Mouse (Mus musculus) granulocyte monocyte progenitor cell, adult 5-6 weeks (primary cell): ENCODE results near the gene Nek3. TPM values are rescaled to one million over a fixed set of nuclear protein-coding genes. Genes with fewer than 3 reads are reported as not detected.

Source experiments
- ATAC-seq: replicated peaks from 2 replicates; pipeline ENCODE4 v1.8.0; 2016; ENCODE audit warnings: mild to moderate bottlenecking, moderate TSS enrichment, inconsistent platforms; ENCODE audit not compliant: poor library complexity, severe bottlenecking
- total RNA-seq, 2 experiments: library from RNA; stranded (forward) in 1 of 2; stranded (reverse) in 1 of 2; fragments of 200-712, 200-1000 nt in 1 of 2; fragments of >200 nt in 1 of 2; fragmentation: Nextera tagmentation in 1 of 2; gene quantifications; 2 replicates each; pipeline ENCODE4 v1.2.3; 2014 to 2017

The Nek3 gene
- total RNA-seq (2014; fragmentation: Nextera tagmentation) = 1.1 and 1.9 TPM in 2 replicates
- 3.1 and 7.2 TPM in 2 replicates for total RNA-seq (2017)

GRCm38 (mm10) chr8:22166080-22166603 is at the start of gene Nek3:
Gene Nek3, minus strand, starts transcription at chr8:22166435.
- ATAC-seq = peak; percentile 94

DNA sequence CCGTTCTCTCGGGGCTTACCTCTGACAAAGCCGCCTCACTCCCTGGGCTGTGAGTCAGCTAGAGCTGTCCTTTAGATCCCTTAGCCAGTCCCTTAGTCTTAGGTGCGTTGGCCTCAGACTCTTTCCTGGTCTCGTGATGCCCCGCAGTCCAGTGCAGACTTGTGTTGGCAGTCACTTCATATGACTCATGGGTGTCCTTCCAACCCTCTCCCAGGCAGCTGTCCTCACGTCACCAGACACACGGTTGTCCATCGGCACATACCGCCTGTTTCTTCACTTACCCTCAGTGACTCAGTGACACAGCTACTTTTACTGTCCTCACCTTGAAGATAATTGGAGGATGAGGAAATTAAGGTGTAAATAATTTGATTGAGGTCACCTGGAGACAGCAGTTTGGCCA is 48.6 kb upstream of the Nek3 start:
- no peak for ATAC-seq

- ATAC-seq = no peak
Observed at GRCm38 (mm10) chr8:22209012-22209411, 42.8 kb upstream of the Nek3 start.

DNA sequence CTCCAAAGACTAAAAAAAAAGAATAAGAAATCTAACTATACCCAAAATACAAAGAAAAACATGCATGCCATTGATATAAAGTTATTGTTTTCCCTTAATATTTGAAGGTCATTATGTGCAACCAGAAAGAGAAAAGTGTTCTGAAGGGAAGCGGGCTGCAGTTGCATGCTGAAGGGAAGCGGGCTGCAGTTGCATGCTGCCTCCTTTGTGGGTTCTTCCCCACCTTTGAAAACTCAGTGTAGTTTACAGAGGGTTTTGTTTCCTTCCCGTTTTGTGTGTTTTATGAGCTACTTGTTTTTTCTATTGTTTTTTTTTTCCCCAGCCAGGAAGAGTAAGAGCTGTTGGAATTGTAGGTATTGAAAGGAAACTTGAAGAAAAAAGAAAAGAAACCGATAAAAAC is 41.3 kb upstream of the Nek3 start:
- ATAC-seq = peak; percentile 81

- no peak; the same call in 1 of the 2 replicates for ATAC-seq
Observed at GRCm38 (mm10) chr8:22199481-22199880, 33.2 kb upstream of the Nek3 start.

DNA sequence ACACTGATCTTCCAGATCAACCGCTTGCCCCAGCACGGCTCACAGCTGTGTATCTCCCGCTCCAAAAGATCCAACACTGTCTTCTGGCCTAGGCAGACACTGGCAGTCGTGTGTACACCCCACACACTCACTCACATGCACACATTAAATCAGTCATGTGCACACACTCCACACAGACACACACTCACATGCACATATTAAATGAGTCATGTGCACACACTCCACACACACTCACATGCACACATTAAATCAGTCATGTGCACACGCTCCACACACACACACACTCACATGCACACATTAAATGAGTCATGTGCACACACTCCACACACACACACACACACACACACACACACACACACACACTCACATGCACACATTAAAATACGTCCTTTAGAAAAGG is 31.7 kb upstream of the Nek3 start:
- ATAC-seq = no peak

GRCm38 (mm10) chr8:22193432-22194010 is 27.3 kb upstream of the Nek3 start:
- peak; percentile 37; the same call in 1 of the 2 replicates for ATAC-seq

GRCm38 (mm10) chr8:22192660-22193431 is 26.6 kb upstream of the Nek3 start, which contains the start of gene Vps36:
Gene Vps36, plus strand, starts transcription at chr8:22192809.
- ATAC-seq = peak; percentile 91

DNA sequence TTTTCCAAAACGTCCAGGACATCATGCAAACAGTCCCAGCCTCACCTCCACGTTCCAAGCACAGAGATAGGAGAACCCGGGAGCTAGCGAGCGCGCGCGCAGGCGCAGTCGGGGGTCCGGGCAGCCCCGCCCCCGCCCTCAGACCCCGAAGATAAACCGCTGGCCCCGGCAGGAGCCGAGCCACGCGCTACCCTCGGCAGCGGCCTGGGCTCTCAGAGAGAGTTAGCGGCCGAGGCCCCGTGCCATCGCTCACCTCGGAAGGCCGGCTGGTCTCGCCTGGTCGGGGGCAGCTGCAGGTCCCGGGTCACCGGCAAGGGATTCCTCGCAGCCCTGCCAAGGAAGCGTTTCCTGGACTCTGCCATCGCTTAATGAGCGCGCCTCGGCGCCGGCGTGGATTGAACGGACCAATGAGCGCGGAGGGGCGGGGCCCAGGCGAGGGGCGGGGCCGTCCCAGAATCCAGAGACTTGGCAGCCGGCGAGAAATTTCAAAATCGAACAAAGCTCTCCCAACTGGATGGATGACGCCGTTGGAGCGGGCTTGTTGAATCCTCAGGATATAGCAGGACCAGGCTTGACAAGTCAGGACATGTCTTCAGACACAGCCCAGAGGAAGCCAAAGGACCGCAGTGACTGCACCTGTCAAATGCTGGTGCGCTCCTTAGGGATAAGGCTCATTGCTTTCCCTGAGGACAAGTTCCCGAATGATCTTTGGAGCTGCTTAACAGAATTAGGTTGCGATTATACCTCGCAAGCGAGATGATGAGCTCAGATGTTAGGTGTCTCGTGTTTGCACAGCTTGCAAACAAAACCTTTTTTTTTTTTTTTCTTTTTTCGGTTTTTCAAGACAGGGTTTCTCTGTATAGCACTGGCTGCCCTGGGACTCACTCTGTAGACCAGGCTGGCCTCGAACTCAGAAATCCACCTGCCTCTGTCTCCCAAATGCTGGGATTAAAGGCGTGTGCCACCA is 19.5 kb upstream of the Nek3 start, which contains the start of gene Ckap2:
TSS of gene Ckap2 (minus strand) at position 389 of the 967 bp plus-strand sequence.
- peak; percentile 93 for ATAC-seq

- peak; percentile 57 for ATAC-seq
Observed at GRCm38 (mm10) chr8:22184884-22185283, 18.6 kb upstream of the Nek3 start.

- no peak for ATAC-seq
Observed at GRCm38 (mm10) chr8:22175966-22176365, 9.7 kb upstream of the Nek3 start.

DNA sequence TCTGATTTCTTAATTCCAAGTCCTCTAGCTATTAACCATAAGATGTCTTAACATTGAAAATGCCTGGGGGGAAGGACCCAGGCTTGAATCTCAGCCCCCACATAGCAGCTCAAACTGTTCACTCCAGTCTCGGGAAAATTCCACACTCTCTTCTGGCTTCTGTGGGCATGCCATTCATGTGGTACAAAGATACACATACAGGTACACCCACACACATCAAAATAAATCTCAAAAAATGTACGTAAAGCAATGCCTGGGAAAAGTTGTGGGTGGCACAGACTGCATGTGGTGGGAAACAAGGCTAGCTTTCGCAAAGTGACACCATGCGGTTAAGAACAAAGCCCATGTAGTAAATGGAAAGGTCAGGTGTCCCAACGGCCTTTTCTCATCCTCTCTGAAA is 2.9 kb upstream of the Nek3 start:
- ATAC-seq = no peak

- peak; percentile 34 for ATAC-seq
Observed at GRCm38 (mm10) chr8:22165251-22166079, 770 bp downstream of the Nek3 start.

- ATAC-seq = no peak
Observed at GRCm38 (mm10) chr8:22164431-22164830, 1.8 kb downstream of the Nek3 start.

- ATAC-seq = no peak
Observed at GRCm38 (mm10) chr8:22162206-22162605, 4.0 kb downstream of the Nek3 start.

DNA sequence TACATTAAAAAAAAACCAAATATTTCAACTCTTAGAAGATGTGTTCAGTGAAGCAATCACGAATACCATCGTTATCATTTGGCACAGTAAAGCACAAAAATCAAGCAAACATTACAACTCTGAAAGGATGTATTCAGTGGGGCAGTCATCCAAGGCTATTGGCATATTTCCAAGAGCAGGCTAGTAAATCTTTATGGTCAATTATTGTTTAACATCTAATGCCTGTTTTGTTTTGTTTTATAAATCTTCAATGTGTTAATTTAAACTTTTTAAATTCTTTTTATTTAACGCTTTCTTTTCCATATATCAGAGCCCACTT is 15.9 kb downstream of the Nek3 start:
- no peak for ATAC-seq

- ATAC-seq = no peak
Observed at GRCm38 (mm10) chr8:22149643-22150344, 16.4 kb downstream of the Nek3 start.

DNA sequence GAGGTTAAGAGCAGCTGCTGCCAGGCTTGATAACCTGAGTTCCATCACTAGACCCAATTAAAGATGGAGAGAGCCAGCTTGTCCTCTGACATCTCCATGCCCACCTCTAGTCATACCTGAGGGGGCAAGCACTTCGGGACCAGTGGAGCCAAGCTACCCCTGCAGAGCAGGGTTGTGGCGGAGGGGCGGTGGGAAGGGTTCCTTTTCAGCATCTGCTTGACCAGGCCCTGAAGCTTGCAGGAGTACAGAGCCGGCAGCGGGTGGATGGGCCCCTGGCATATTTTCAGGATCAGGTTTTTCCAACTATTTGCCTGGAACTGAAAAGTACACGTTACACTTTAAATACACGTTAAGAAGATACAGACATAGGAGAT is 17.9 kb downstream of the Nek3 start:
- ATAC-seq = no peak
